Mouse (Mus musculus) lung, adult 2 months (tissue): ENCODE measurements around the gene Zbtb7b.
A peak's percentile ranks its signal among the peaks of the same experiment; 100 is the strongest.

ENCODE experiments used
- CTCF ChIP-seq: fragments of 200-500 bp; IDR thresholded peaks from 2 replicates; pipeline ENCODE4 v1.5.1; 2011; ENCODE audit warnings: mild to moderate bottlenecking, low read length, control low read depth; ENCODE audit not compliant: insufficient read depth
- POLR2A ChIP-seq: fragments of 200-500 bp; IDR thresholded peaks from 2 replicates; pipeline ENCODE4 v1.6.1; 2011; ENCODE audit warnings: low read depth, mild to moderate bottlenecking, control low read depth, low read length, borderline replicate concordance; ENCODE audit errors: extremely low read depth

GRCm38 (mm10) chr3:89418861-89419250 lies 24.3 kb upstream of the Zbtb7b start:
- peak; percentile 76; the same call in 1 of the 2 replicates for TF ChIP-seq POLR2A
- TF ChIP-seq CTCF = no peak
